Mouse (Mus musculus) frontal cortex, adult (tissue): ENCODE results near the gene Cpsf2.

Experiments
- ATAC-seq: cut with Nextera tagmentation; 2 replicates; pipeline ENCODE4 v1.9.2; 2017; ENCODE audit warnings: mild to moderate bottlenecking, moderate library complexity, mixed read lengths; ENCODE audit not compliant: low TSS enrichment

Cpsf2 gene

DNA sequence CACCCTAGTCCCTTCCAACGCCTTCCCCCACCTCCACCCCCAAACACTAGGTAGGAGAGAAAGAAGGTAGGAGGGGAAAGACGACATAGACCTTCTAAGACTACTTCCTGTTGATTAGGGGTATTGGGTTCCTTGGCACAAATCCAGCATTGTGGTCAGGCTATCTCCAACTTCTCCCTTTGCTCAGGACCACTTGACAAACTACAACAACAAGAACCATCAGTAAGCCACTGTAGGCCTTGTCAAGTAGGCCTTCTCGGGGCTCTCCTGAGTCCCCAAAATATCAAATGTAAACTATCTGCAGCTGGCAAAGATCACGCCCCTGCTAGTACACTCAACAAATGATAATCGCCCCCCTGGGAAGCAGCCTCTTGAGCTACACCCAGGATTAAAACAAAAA is 4.5 kb downstream of the Cpsf2 start:
- no peak for ATAC-seq

DNA sequence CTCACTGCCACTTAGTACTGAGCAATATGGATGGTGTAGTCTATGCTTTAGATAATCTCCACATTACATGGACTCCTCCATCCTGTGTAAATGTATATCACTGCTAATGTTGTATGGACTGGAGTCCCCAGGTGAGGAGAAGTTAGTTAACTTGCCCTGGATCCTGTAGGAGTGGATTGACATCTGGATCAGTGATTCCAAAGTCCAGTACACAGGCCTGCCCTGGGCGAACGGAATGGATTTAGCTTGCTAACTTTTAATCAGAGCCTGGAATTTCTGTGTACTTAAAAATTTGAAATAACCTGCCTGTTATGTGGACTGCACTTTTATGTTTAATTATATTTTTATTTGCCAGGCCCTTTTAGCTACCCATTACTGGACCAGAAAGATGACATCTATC is 5.8 kb downstream of the Cpsf2 start:
- no peak for ATAC-seq

DNA sequence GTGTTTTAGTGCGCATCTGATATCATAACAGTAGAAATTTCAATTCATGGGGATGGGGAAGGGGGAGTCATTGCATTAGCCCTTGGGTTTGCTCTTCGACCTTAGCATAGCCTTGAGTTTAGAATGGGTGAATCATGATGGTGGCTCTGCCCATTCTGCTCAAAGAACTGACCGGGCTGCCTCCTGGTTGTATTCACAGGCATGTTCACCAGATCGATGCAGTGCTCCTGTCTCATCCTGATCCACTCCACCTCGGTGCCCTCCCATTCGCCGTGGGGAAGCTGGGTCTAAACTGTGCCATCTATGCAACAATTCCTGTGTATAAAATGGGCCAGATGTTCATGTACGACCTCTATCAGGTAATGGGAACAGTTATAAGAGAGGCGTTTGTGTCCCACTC is 7.2 kb downstream of the Cpsf2 start:
- ATAC-seq: no peak

DNA sequence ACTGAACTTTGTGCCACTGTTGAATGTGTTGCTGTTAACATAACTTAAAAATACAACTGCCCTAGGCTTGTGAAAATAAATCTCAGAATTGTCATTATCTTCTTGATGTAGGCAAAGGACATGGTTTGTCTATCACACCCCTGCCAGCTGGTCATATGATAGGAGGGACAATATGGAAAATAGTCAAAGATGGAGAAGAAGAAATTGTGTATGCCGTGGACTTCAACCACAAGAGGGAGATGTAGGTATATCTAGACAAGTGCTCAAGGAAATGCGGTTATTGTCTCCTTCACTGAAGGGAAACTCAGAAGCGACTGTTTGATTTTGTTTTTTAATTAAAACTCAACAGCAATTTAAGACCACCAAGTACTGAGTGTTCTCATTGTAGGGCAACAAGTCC is 9.3 kb downstream of the Cpsf2 start:
- peak; percentile 67; the same call in 1 of the 2 replicates for ATAC-seq

DNA sequence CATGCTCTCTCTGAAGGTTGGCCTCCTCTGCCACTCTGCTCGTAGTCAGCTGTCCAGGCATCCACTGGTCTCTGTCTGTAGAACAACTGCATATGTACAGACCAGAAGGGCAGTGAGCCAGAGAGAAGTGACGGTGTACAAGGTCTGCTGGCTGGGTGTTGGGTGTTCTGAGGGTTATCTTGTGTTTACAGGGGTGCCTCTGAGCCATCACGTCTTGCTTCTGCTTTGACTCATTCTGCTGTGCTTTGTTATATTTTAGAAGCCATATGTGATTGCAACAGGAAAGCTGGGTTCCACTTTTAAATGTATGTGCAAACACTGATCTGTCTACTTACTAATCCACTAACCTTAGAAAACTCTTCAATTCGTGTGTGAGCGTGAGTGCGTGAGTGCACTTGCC is 11.9 kb downstream of the Cpsf2 start:
- ATAC-seq: no peak

DNA sequence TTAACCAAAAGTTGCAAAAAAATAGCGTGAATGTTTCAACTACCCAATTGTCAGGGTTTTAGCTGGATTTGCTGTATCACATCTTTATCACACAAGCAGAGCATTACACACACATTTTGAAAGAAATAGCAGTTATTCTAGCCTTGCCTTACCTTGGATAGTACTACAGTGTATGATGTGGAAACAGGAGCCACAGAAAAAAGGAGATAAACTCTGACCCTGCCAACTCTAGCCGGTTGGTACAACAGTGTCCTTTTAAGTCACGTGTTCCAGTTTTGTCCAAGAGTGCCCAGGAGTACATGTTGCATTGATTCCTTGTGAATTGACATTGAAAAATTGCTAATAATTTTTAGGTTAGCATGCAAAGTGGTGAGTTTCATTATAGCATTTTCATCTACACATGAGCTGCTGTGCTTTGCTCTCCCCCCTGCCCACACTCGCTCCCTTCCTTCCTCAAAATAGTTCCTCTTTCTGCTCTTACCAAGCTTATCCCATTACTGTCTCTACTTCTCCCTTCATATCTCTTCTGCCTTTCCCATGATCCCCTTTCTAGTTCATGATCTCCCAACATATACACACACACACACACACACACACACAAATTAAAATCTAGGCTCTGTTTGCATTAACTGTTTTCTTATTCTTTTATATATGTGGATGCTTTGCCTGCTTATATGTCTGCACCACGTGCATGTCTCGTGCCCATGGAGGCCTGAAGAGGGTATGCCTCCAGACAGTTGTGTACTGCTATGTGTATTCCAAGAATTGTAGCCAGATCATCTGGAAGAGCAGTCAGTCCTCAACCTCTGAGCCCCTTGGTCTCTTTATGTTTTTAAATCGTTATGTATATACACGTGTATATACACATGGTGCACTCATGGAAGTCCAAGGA is 19.0 kb downstream of the Cpsf2 start:
- no peak for ATAC-seq

DNA sequence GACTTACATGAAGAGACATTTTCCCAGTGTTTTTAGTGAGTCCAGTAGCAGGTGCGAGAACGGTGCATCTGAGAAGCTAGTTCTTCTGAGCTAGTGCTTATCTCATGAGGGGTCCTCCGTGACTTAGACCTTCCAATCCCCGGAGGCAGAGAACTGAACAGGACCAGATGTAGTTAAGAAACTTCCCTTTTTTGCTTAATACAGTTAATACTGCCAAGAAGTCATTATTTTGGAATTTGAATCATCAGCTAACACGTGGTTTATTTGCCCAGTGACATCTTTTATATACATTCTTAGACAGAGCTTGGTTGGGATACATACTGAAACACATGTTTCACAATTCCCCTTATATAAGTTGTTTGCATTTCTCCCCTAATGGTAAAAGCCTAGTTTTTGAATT is 23.1 kb downstream of the Cpsf2 start:
- ATAC-seq: no peak

DNA sequence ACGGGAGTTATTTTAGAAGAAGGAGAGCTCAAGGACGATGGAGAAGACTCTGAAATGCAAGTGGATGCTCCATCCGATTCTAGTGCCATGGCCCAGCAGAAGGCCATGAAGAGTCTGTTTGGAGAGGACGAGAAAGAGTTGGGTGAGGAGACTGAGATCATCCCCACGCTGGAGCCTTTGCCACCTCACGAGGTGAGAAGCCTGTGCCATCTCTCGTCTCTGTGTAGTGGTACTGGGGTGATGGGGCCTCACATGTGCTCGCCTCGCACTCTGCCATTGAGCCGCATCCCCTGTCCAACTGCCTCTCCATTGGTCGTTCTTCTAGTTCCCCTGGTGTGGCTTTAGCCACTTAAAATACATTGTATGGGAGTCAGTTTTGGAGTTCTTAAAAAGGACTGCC is 25.0 kb downstream of the Cpsf2 start:
- ATAC-seq: no peak

DNA sequence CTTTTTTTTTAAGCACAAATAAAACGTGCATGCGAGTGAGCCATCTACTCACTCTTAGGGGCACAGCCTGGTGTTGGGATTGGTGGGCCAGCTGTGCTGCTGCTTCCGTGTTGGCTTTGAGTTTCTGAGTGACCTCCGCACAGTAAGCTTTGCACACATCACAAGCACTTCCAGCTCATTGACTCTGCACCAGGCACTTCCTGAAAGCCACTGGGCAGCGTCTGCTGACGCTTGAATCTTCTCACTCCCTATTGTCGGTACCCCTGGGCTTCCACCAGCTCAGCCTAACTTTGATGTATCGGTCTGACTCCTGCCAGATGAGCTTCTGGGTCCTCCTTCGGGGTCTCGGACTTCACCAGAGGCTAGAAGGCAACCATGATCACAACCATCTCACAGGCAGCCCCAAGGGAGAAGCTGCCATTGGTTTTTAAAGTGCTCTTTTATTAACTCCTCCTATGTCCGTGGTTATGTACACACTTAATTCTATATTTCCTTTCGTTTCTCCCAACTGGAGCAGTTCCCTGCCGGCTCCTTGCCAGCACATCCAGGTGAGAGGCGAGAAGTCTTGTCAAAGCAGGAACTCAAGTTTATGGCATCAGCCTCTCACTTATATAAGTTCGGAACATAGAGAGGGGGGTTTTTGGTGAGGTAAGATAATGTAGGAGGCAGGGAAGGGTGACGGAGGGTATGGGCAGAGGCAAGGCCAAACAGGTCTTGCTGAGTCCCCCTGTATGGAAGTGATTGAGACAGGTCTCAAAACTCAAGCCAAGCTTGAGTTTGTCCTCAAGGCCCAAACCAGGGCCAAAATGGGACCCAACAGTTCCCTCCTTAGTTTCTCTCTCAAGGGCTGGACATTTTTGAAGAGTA is 32.6 kb downstream of the Cpsf2 start:
- ATAC-seq: no peak

DNA sequence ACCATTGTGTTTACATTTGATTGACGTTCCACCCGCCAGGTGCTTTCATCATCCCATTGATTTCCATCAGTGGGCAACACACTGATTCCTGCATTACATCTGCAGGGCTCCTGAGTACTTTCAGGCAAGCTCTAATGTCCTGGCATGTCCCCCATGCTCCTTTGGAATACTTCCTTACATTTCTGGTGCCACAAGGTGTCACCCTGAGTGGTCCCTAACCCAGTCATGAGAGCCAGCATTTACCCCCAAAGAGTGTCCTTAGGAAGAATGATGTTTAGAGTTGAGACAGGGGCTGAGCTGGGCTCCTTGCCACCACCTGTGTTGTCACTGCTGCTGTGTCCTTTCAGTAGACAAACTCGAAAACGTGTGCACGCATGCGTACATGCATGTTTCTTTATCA is 33.8 kb downstream of the Cpsf2 start:
- no peak for ATAC-seq

DNA sequence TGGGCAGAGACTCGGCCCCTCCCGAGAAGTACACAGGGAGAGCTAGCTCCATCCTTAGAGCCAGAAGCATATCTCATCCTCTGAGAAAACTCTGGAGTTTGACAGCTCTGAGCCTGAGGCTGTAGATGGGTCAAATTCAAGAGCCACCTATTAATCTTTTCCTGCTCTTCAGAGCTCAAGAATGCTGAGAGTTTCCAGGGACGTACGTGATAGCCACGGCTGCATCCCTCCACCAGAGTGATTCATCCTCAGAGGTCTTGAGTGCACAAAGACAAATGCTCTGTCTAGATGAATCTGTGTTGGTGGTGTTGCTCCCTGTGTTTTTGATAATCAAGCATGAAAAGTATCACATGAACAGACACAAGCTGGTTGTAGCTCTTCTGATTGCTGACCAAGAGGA is 38.6 kb downstream of the Cpsf2 start:
- ATAC-seq: no peak

DNA sequence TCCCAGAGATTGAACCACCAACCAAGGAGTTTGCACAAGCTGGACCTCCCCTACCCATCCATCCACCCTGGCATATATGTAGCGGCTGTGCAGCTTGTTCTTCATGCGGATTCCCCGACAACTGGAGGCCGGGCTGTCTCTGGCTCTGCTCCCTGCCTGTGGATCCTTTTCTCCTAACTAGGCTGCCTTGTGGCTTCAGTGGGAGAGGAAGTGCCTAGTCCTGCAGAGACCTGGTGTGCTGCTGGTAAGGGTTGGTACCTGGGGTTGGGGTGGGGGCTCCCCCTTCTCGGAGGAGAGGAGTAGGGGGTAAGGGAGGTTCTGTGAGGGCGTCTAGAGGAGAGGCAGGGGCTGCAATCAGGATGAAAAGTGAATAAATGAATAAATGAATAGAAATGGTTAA is 39.3 kb downstream of the Cpsf2 start:
- no peak for ATAC-seq

DNA sequence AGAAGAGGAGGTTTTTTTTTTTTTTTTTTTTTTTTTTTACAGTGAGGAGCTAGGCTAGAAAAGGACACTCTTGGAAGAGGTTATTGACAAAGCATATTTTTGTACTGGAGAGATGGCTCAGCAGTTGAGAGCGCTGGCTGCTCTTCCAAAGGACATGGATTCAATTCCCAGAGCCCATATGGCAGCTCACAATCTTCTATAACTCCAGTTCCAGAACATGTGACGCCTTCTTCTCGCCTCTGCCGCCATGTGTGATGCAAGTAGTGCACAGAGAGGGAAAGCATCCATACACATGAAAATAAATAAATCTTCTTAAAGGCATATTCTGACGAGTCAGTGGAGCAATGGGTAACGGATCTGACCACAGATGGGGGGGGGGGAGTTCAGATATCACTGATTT is 46.1 kb downstream of the Cpsf2 start:
- ATAC-seq: peak; percentile 94

DNA sequence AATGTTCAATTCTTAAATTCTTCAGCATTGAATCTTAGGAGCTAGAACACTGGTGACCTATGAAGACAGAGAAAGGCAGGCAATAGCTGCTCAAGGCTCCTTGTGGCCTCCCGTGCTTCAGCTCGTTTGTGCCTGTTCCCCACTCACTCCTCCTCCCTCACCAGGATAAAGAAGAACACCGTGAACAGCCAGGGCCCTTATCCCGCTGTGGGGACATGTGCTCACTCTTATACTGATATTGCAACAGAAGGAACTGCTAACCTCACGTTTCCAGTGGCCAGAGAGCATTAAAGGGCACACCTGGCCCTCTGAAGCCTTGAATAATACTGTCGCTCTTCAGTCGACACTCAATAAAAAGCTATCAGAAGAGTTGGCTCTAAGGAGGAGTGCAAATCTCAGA is 53.4 kb downstream of the Cpsf2 start:
- ATAC-seq: no peak

DNA sequence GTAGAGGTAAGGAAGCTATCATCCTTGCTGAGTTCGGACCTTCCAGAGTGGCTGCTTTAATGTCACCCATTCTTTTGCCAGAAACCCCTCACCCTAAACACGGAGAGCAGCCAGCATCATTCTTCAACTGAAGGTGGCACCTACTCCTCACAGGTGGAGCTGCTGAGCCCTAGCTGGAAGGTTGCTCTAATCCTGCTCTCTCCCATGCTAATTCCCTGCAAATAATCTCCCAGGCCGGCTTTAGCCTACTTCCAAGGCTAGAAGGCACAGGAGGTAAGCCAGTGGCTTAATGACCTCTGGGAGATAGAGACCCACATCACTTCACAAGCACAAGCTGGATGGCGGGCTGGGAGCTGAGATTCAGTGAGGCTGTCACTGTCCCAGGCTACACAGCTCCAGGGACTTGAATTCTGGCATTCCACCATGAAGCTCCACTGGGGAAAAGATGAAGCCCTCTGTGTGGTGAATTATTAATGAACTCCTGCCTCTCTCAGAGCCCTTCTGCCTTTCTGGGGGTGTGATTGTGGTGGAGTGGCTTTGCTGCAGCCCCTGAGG is 54.2 kb downstream of the Cpsf2 start:
- no peak for ATAC-seq

DNA sequence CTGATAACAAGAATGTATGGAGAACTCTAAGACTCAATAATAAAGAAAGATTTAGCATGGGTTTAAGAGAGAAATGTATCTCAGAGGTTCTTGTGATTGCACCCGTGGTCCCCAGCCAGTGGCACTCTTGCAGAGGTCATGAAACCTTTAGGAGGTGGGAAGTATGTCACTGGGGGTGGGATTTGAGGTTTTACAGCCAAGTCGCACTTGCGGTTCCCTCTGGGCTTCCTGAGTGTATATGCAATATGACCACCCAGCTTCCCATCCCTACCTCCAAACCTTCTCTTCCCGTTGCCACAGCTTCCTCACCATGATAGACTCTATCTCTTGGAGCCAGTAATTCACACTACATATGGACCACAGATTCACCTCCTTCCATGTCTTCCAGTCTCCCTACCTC is 59.1 kb downstream of the Cpsf2 start:
- no peak for ATAC-seq

DNA sequence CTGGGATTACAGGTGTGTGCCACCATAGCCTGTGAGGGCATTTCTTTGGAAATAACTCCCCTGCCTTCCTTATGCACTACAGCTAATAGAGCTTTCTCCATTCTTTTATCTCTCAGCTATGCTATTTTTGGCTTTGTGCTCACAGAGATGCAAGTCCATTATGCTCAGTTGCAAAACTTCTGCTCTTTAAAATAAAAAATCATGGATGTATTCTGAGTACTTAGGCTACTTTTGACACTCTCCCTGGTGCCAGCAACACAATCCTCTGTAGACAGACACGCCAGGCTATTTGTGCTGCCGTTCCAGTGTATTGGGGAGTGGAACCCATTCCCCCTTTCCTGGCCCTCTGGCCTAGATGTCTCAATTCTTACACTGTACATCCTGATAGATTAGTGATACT is 64.1 kb downstream of the Cpsf2 start:
- ATAC-seq: peak; percentile 75

DNA sequence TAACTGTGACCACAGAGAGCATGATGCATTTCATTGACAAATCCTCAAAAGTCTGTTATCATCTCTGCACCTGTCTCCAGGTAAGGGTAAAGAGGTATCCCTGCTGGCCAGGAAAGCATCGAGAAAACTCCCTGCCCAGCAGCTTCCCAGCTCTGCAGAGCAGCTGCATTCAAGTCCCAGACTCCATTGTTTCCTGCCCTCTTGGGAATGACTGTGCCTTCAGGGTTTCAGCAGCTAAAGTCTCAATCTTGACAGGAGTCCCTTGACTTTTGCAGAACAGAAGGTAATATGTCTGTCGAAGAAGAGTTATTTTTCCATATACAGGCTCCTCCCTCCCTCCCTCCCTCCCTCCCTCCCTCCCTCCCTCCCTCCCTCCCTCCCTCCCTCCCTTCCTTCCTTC is 65.9 kb downstream of the Cpsf2 start:
- no peak for ATAC-seq

DNA sequence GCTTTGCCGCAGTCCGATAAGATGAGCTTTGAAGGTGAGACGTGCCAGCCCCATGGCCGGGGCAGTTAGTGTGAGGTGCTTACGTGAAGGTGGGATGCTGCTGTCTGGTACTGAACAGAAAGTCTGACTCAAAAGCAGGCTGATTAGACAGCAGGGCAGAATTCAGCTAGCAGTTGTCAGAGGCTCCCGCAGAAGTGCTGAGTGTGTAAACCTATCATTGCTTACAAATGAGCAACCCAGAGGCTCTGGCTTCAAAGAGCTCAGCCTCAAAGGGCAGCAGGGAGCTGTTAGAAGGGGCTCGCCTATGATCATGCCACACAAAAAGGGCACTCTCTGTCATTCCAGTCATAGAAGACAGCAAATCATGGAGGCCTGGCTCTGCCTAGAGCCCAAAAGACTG is 66.5 kb downstream of the Cpsf2 start:
- 0 out of 2 replicates have a peak, but pooled peaks have one; percentile 31 for ATAC-seq

DNA sequence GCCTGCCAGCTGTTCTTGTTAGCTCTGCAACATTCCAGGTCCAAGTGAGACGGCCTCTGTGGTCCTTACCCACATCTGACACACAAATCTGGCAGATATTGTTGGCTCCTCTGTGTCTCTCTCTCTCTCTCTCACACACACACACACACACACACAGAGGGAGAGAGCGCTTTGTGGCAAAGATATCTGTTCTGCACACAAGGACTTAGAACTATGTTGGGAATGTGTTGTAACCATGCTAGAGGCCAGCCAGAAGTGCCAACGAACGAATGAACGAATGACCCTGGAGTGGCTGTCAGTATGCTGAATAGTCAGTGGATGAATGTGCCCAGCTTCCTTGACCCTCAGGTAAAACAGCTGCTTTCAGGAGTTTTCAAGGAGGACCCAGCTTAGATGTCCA is 68.1 kb downstream of the Cpsf2 start:
- ATAC-seq: no peak

DNA sequence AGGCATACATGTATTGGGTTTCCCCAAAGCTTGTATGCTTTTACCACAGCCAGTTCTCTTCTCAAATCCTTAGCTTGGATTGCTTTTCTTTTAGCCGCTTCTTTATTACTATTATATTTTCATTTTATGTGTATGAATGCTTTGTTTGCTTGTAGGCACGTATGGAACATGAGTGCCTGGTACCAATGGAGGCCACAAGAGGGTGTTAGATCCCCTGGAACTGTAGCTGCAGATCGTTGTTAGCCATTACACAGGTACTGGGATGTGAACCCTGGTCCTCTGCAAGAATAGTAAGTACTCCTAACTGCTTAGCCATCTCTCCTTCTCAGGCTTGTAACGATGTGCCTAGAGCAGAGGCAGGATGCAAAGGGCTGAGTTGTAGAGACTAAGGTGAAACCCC is 78.4 kb downstream of the Cpsf2 start:
- ATAC-seq: no peak

DNA sequence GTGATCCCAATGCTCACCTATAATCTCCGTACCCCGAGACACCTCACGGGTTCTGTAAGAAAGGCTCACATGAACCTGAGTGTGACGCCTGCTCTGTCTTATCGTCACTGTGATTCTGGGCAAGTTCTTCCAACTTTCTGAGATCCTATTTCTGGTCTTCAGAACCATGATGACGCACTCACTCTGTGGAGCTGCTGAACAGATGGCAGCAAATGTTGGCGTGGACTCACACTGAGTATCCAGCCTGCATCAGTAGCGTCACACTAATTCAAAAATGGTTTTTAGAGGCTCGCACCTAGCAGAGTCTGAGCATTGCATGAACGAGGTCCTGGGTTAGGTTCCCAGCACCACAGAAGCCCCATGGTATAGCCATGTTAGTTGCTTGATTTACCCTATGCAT is 80.0 kb downstream of the Cpsf2 start:
- ATAC-seq: peak; percentile 95
